Mouse (Mus musculus): ENCODE results near the gene Tex35. TPM values are rescaled to one million over a fixed set of nuclear protein-coding genes. Genes with fewer than 3 reads are reported as not detected.

The Tex35 gene
- polyA plus RNA-seq, 1 experiment from 2014 or later, result not detected

DNA sequence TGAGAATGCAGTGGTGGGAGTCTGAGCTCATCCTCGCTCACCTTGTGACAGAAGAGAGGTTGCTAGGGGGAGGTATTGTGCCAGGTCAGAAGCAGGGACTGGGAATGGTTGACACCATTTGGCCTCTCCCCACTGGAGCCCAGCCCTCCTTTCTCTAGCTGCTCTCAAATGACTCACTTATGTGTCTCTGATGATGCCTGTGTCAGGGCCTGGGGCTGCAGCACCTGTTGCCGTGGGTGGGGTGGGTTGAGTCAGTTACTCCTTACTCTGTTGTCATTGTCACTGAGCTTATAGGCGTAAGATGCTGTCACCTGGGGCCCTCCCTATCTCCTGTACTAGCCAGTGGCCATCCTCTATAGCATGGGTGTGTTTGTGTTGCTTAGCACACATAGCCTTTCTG lies 17.6 kb downstream of the Tex35 start:
- Histone ChIP-seq H3K9me3 (ENCODE audit: control insufficient read depth, low read length) (no peaks in the 10 kb centered on the region), H3K9ac (ENCODE audit: low read depth, low read length) (no peak overlapping the region), H3K4me2 (ENCODE audit: low read length) (no peak overlapping the region), H3K27ac (ENCODE audit: low read depth, low read length) (no peak overlapping the region), H3K27me3 (replicated peaks; ENCODE audit: control insufficient read depth, insufficient read depth, low read length) (no peaks in the 10 kb centered on the region), H3K36me3 (ENCODE audit: control insufficient read depth, insufficient read depth, low read length) (no peaks in the 10 kb centered on the region), H3K4me1 (ENCODE audit: control insufficient read depth, insufficient read depth, low read depth, low read length) (no peaks in the 10 kb centered on the region; the same call in 1 of the 2 replicates), H3K4me3 (ENCODE audit: low read length) (no peak overlapping the region)
- ATAC-seq, result no peak
- 73% methylated on average over 3 of the region's 3 CpGs for WGBS

DNA sequence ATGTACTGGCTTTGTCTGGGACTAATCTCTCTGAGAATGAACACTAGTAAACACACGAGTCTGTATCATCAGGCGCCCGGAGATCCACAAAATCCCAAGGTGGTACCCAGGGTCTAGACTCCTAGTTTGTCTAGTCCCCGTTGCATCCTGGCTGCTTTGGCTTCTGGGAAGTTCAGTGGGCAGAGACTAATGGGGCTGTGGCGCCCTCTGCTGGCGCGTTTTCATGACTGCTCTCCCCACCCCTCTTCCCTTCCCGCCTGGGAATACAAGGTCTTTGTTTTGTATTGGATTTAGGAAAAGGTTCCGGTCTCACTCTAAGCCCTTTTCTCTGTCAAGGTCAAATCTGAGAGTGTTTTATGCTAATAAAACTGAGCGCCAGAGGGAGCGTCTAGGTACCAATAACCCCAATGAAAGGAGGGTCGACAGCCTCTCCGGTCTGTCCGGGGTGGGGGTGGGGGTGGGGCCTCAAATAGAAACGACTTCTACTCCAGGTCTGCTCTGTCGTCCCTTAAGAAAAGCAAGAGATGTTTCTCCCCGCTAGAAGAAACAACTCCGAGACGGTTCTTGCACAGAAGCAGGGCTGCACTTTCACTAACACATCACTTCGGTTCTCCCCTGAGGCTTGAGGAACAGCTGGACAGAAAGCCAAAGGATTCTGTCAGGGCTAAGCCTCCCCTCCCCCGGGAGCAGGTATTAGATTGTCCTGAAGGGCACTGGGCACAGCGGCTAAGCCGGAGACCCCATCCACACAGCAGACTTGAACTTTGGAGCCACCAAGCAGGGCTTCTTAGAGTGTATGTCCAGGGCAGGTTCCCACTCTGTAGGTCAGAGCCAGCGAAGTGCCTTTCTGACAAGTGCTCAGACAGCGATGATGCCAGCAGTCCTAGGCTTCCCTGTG lies 22.1 kb downstream of the Tex35 start:
- ATAC-seq, result peak; percentile 76
- Histone ChIP-seq H3K27ac (ENCODE audit: low read depth, low read length) (no peak overlapping the region), H3K4me3 (ENCODE audit: low read length) (peak overlapping the region; percentile 28), H3K4me2 (ENCODE audit: low read length) (peak overlapping the region; percentile 53), H3K36me3 (ENCODE audit: control insufficient read depth, insufficient read depth, low read length) (no peaks in the 10 kb centered on the region), H3K9me3 (ENCODE audit: control insufficient read depth, low read length) (no peaks in the 10 kb centered on the region), H3K4me1 (ENCODE audit: control insufficient read depth, insufficient read depth, low read depth, low read length) (no peaks in the 10 kb centered on the region; the same call in 1 of the 2 replicates), H3K27me3 (replicated peaks; ENCODE audit: control insufficient read depth, insufficient read depth, low read length) (no peaks in the 10 kb centered on the region), H3K9ac (ENCODE audit: low read depth, low read length) (peak overlapping the region; percentile 39)
- WGBS, result 7% methylated on average over 25 of the region's 25 CpGs

DNA sequence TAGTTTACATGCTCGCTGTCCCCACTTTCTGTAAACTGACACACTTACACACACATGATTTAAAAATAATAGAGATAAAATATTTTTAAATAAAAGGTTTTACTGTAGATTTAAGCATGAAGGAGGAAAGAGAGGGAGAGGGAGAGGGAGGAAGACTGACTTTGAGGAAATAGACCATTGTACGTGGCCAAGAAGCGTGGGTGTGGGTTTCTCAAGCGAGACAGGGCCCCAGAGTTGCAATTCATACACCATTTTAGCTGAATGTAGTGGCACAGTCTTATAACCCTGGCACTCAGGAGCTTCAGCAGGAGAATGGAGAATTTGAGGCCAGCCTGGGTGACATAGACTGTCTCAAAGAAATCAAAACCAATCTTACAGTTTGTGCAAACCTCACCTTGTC lies 25.5 kb downstream of the Tex35 start:
- no peak for ATAC-seq
- WGBS, result 89% methylated on average over 4 of the region's 4 CpGs
- Histone ChIP-seq H3K36me3 (ENCODE audit: control insufficient read depth, insufficient read depth, low read length) (no peaks in the 10 kb centered on the region), H3K9me3 (ENCODE audit: control insufficient read depth, low read length) (no peaks in the 10 kb centered on the region), H3K4me3 (ENCODE audit: low read length) (no peak overlapping the region), H3K4me1 (ENCODE audit: control insufficient read depth, insufficient read depth, low read depth, low read length) (no peaks in the 10 kb centered on the region; the same call in 1 of the 2 replicates), H3K9ac (ENCODE audit: low read depth, low read length) (no peak overlapping the region), H3K27me3 (replicated peaks; ENCODE audit: control insufficient read depth, insufficient read depth, low read length) (no peaks in the 10 kb centered on the region), H3K27ac (ENCODE audit: low read depth, low read length) (no peak overlapping the region), H3K4me2 (ENCODE audit: low read length) (no peak overlapping the region)

DNA sequence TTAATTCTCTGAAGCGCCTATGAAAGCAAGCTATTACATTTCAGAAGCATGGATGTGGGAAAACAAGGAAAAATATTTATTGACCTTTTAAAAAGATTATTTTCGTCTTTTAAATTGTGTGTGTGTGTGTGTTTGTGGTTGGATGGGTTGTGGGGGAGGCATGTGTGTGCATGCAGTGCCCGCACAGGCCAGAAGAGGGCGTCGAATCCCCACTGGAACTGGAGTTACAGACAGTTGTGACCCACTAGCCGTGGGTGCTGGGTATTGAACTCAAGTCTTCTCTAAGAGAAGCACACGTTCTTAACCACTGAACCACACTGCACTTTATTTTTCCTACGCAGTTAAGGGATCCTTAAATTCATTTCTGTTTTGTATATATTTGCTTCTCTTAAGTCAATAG lies 26.5 kb downstream of the Tex35 start:
- Histone ChIP-seq H3K9ac (ENCODE audit: low read depth, low read length) (no peak overlapping the region), H3K27ac (ENCODE audit: low read depth, low read length) (no peak overlapping the region), H3K4me1 (ENCODE audit: control insufficient read depth, insufficient read depth, low read depth, low read length) (no peaks in the 10 kb centered on the region; the same call in 1 of the 2 replicates), H3K36me3 (ENCODE audit: control insufficient read depth, insufficient read depth, low read length) (no peaks in the 10 kb centered on the region), H3K4me2 (ENCODE audit: low read length) (no peak overlapping the region), H3K27me3 (replicated peaks; ENCODE audit: control insufficient read depth, insufficient read depth, low read length) (no peaks in the 10 kb centered on the region), H3K4me3 (ENCODE audit: low read length) (no peak overlapping the region), H3K9me3 (ENCODE audit: control insufficient read depth, low read length) (no peaks in the 10 kb centered on the region)
- no peak for ATAC-seq
- WGBS, result 59% methylated on average over 8 of the region's 8 CpGs

DNA sequence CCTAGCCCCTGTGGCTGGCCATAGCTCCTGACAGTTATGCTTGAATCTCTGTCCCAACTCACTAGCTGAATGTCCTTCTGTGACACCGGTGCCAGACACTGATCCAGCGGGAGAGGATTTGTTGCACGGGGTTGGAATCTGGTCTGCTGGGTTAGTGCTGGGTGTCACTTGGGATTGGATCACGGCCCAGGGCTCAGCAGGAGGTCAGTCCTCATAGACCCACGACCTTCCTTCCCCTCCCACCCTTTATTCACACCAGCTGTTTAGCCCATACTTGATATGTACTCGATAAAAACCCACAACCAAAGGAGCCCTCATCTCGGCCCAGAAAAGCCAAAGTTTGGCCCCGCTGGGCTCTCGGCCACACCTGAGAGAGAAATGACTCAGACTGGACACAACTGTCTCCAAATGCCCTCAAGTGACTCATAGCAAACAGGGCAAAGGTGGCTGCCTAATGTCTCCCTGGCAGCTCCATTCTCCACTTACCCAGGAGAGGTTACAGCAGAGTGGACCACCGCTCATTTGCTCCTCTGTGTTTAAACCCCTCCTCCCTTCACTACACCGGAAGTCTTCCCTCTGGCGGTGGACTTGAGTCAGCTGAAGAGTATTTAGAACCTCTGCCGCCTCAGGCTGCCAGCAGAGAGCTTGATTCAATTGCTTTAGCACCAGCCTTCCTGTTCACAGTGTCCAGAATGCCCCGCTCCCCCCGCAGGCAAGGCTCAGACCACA lies 27.2 kb downstream of the Tex35 start:
- Histone ChIP-seq H3K9ac (ENCODE audit: low read depth, low read length) (no peak overlapping the region), H3K4me3 (ENCODE audit: low read length) (no peak overlapping the region), H3K27me3 (replicated peaks; ENCODE audit: control insufficient read depth, insufficient read depth, low read length) (no peaks in the 10 kb centered on the region), H3K36me3 (ENCODE audit: control insufficient read depth, insufficient read depth, low read length) (no peaks in the 10 kb centered on the region), H3K27ac (ENCODE audit: low read depth, low read length) (no peak overlapping the region), H3K9me3 (ENCODE audit: control insufficient read depth, low read length) (no peaks in the 10 kb centered on the region), H3K4me1 (ENCODE audit: control insufficient read depth, insufficient read depth, low read depth, low read length) (peaks cover 2% of the 10 kb centered on the region; the same call in 1 of the 2 replicates), H3K4me2 (ENCODE audit: low read length) (no peak overlapping the region)
- WGBS, result 49% methylated on average over 15 of the region's 15 CpGs
- ATAC-seq, result no peak

DNA sequence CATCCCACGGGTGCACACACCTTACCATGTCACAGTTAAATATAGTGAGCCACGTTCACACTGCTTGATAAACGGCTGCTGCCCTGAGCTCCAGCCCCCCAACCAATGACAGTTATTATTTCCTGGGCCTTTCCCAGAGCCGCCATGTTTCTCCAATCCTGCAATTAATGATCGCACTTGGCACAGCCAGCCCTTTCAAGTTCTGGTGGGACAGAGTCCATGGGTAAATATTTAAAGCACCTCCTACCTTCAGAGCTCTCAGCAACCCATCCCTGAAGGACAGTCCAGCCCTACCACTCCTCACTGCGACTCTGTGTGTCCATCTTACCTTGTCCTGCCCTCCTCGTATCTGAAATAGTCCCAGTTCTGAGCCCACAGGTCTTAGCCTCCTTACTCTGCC lies 28.4 kb downstream of the Tex35 start:
- no peak overlapping the region for H3K27ac ChIP-seq (ENCODE audit: low read depth, low read length)
- WGBS, result 71% methylated on average over 7 of the region's 7 CpGs

DNA sequence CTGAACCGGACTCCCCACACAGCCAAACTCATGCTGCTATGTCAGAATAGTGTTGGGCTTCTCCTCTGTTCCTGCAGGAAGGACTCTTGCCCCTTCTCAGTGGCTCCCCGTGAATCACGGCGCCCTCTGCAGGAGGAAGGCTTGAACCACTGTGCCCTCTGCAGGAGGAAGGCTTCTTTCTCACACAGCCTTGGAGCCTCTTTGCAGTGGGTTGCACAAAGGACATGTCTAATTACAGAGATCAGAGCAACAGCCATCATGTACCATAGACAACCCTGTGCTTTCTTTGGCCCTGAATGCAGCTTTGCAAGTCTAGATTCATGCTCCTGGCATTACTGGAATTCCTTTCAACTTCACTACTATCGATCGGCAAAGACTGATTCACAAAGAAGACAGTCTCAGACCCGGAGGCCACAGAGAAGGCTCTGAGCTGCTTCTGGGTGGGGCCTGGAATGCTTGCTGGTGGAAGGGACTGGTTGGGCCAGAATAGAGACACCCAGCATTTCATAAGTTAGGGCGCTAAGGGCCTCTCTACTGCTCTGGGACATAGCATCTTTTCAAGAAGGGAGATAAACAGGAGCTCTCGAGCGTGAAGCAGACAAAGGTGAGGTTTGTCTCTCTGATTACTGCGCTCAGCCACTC lies 29.0 kb downstream of the Tex35 start:
- 33% methylated on average over 11 of the region's 11 CpGs for WGBS
- Histone ChIP-seq H3K4me1 (ENCODE audit: control insufficient read depth, insufficient read depth, low read depth, low read length) (peaks cover 2% of the 10 kb centered on the region; the same call in 1 of the 2 replicates), H3K4me2 (ENCODE audit: low read length) (no peak overlapping the region), H3K36me3 (ENCODE audit: control insufficient read depth, insufficient read depth, low read length) (no peaks in the 10 kb centered on the region), H3K9me3 (ENCODE audit: control insufficient read depth, low read length) (no peaks in the 10 kb centered on the region), H3K9ac (ENCODE audit: low read depth, low read length) (no peak overlapping the region), H3K27ac (ENCODE audit: low read depth, low read length) (no peak overlapping the region), H3K4me3 (ENCODE audit: low read length) (no peak overlapping the region), H3K27me3 (replicated peaks; ENCODE audit: control insufficient read depth, insufficient read depth, low read length) (no peaks in the 10 kb centered on the region)
- no peak for ATAC-seq

More for the DNA sequence above, 28.4 kb downstream of the Tex35 start:
- peaks cover 2% of the 10 kb centered on the region; the same call in 1 of the 2 replicates for H3K4me1 ChIP-seq (ENCODE audit: control insufficient read depth, insufficient read depth, low read depth, low read length)
- H3K36me3 ChIP-seq (ENCODE audit: control insufficient read depth, insufficient read depth, low read length), result no peaks in the 10 kb centered on the region
- ATAC-seq, result no peak
- H3K4me3 ChIP-seq (ENCODE audit: low read length), result no peak overlapping the region
- H3K9ac ChIP-seq (ENCODE audit: low read depth, low read length), result no peak overlapping the region
- no peak overlapping the region for H3K4me2 ChIP-seq (ENCODE audit: low read length)
- no peaks in the 10 kb centered on the region for H3K27me3 ChIP-seq (replicated peaks; ENCODE audit: control insufficient read depth, insufficient read depth, low read length)
- no peaks in the 10 kb centered on the region for H3K9me3 ChIP-seq (ENCODE audit: control insufficient read depth, low read length)

DNA sequence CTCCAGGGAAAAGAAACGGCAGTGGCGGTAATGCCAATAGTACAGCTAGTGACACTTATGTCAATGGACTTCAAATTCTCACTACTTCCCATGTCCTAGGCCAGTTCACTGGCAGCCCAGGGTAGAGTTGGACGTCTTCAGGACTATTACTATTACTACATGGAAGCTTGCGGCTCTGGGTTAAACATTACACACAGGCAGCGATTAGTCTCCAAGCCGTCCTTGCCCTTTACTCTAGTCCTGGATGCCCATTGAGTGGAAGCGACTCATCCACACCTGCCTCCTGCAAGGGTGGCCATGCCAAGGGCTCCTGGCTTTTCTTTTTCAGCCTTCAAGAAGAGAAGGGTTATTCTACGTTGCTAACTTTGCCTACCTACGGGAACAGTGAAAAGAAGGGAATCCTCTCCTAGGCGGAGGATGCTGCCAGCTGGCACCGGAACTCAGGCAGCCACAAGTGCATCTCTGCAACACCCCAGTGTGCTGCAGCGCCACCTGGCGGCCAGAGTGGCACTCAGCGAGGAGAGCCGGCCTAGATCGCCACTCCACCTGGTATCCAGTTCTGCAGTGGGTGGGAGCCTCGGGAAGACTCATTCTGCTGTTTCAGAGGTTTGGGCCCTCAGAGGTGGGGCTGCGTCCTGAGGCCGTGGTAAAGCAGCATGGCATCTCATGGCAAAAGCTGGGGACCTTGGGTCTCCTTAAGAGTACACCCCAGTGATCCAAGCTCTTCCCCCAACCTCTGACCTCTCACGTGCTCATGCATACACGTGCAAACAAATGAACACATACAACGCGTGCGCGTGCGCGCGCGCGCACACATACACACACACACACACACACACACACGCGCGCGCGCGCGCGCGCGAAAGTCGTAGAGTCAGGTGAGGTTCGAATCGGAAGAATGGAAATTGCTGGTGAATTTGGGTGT lies 31.4 kb downstream of the Tex35 start:
- no peak overlapping the region for H3K27ac ChIP-seq (ENCODE audit: low read depth, low read length)
- peak; percentile 53; the same call in 1 of the 2 replicates for ATAC-seq
- H3K9ac ChIP-seq (ENCODE audit: low read depth, low read length), result no peak overlapping the region
- H3K4me3 ChIP-seq (ENCODE audit: low read length), result no peak overlapping the region
- peaks cover 2% of the 10 kb centered on the region; the same call in 1 of the 2 replicates for H3K4me1 ChIP-seq (ENCODE audit: control insufficient read depth, insufficient read depth, low read depth, low read length)
- 55% methylated on average over 43 of the region's 43 CpGs for WGBS
- H3K9me3 ChIP-seq (ENCODE audit: control insufficient read depth, low read length), result no peaks in the 10 kb centered on the region
- no peaks in the 10 kb centered on the region for H3K36me3 ChIP-seq (ENCODE audit: control insufficient read depth, insufficient read depth, low read length)
- H3K27me3 ChIP-seq (replicated peaks; ENCODE audit: control insufficient read depth, insufficient read depth, low read length), result no peaks in the 10 kb centered on the region
- peak overlapping the region; percentile 12; the same call in 1 of the 2 replicates for H3K4me2 ChIP-seq (ENCODE audit: low read length)

Data from hindbrain, embryonic 16.5 days (tissue).